Mouse (Mus musculus) liver, postnatal 0 days (tissue): ENCODE measurements at regions not wholly inside any gene's neighbourhood (a gene's known extent, or its start where the extent isn't known, plus 50 kb on each side); places are given as distances from the start of the nearest gene placed in this dataset.

Source experiments
- CTCF ChIP-seq: sonication (generic); IDR thresholded peaks from 2 replicates; pipeline ENCODE4 v1.5.1; 2016; ENCODE audit warnings: antibody characterized with exemption, low read depth
- EP300 ChIP-seq: IDR thresholded peaks from 2 replicates; pipeline ENCODE4 v1.6.1; 2016; ENCODE audit warnings: antibody characterized with exemption, low read depth, mild to moderate bottlenecking

DNA sequence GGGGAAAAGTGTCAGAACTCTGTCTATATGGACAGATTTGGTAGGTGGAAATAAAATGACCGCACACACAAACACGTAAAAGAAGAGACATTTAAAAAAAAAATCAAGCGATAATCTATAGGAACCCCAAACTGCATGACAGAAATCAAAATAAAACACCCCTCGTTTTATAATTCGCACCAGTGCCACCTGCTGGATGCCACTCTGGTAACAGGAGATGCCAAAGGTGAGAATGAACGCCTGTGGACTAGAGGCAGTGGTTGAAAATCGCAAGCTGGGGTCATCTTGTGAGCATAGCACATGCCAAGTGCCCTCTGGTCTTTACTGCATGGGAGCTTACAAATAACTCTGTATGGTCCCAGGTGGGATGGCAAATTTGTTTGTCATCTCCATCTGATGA, 158.7 kb upstream of the Kazn start:
- no peak for TF ChIP-seq CTCF
- TF ChIP-seq EP300 = no peak
